Mouse (Mus musculus): ENCODE data around the gene Grap2. TPM values are rescaled to one million over a fixed set of nuclear protein-coding genes. Genes with fewer than 3 reads are reported as not detected.

Grap2 gene
- polyA plus RNA-seq, 1 experiment, result under 0.01 TPM

- Histone ChIP-seq H3K27me3 (ENCODE audit: control insufficient read depth, insufficient read depth, insufficient read length) (peaks cover 49% of the 10 kb centered on the region), H3K36me3 (ENCODE audit: control insufficient read depth, insufficient read depth) (no peaks in the 10 kb centered on the region), H3K4me3 (ENCODE audit: insufficient read depth, poor library complexity, severe bottlenecking) (no peak overlapping the region), H3K79me2 (ENCODE audit: control insufficient read depth, insufficient read depth) (no peaks in the 10 kb centered on the region), H3ac (ENCODE audit: control insufficient read depth, insufficient read length, low read depth) (no peak overlapping the region), H3K79me3 (ENCODE audit: low read depth) (no peaks in the 10 kb centered on the region)
- TF ChIP-seq MYOG (IDR thresholded peaks at IDR 0.05; ENCODE audit: control insufficient read depth, extremely low read depth, insufficient read length) (no peak), MAX (IDR thresholded peaks at IDR 0.05) (no peak), CEBPB (IDR thresholded peaks at IDR 0.05; ENCODE audit: low read depth) (no peak), MYOD1 (IDR thresholded peaks at IDR 0.05; ENCODE audit: control insufficient read depth, insufficient read length, low read depth) (no peak), CTCF (IDR thresholded peaks at IDR 0.05; ENCODE audit: control insufficient read depth, insufficient read depth, insufficient read length) (no peak), FOSL1 (IDR thresholded peaks at IDR 0.05; ENCODE audit: insufficient read depth, low read length, poor library complexity, severe bottlenecking) (no peak), USF1 (IDR thresholded peaks at IDR 0.05; ENCODE audit: low read depth) (no peak)
These were observed 50.9 kb downstream of the Grap2 start for GRCm38 (mm10) chr15:80623171-80623837.

DNA sequence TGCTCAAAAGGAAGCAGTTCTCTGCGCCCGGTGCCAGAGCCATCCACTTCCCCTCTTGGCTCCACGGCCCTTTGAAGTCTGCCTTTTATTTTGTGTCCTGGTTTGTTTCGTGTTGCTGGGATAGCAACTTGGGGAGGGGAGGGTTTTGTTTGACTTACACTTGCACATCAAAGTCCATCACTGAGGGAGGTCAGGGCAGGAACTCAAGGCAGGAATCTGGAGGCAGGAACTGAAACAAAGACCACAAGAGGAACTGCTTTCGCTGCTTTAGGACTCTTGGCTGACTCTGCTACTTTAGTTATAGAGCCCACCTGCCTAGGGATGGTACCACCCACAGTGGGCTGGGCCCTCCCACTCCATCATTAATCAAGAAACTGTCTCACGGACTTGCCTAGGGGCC, 54.1 kb downstream of the Grap2 start:
- no peaks in the 10 kb centered on the region for H3K79me3 ChIP-seq (ENCODE audit: low read depth)
- H3K36me3 ChIP-seq (ENCODE audit: control insufficient read depth, insufficient read depth), result no peaks in the 10 kb centered on the region
- no peak overlapping the region for H3ac ChIP-seq (ENCODE audit: control insufficient read depth, insufficient read length, low read depth)
- no peaks in the 10 kb centered on the region for H3K79me2 ChIP-seq (ENCODE audit: control insufficient read depth, insufficient read depth)
- peaks cover 25% of the 10 kb centered on the region for H3K27me3 ChIP-seq (ENCODE audit: control insufficient read depth, insufficient read depth, insufficient read length)
- no peak overlapping the region for H3K4me3 ChIP-seq (ENCODE audit: insufficient read depth, poor library complexity, severe bottlenecking)
- no peak for TF ChIP-seq CEBPB (IDR thresholded peaks at IDR 0.05; ENCODE audit: low read depth)

GRCm38 (mm10) chr15:80630147-80630546, 57.8 kb downstream of the Grap2 start:
- H3K4me3 ChIP-seq (ENCODE audit: insufficient read depth, poor library complexity, severe bottlenecking), result no peak overlapping the region
- peaks cover 6% of the 10 kb centered on the region for H3K27me3 ChIP-seq (ENCODE audit: control insufficient read depth, insufficient read depth, insufficient read length)
- TF ChIP-seq MAX (IDR thresholded peaks at IDR 0.05), result no peak
- no peak for TF ChIP-seq FOSL1 (IDR thresholded peaks at IDR 0.05; ENCODE audit: insufficient read depth, low read length, poor library complexity, severe bottlenecking)
- TF ChIP-seq CTCF (IDR thresholded peaks at IDR 0.05; ENCODE audit: control insufficient read depth, insufficient read depth, insufficient read length), result no peak
- TF ChIP-seq USF1 (IDR thresholded peaks at IDR 0.05; ENCODE audit: low read depth), result no peak
- no peak for TF ChIP-seq MYOD1 (IDR thresholded peaks at IDR 0.05; ENCODE audit: control insufficient read depth, insufficient read length, low read depth)
- no peak for TF ChIP-seq MYOG (IDR thresholded peaks at IDR 0.05; ENCODE audit: control insufficient read depth, extremely low read depth, insufficient read length)
- no peak for TF ChIP-seq CEBPB (IDR thresholded peaks at IDR 0.05; ENCODE audit: low read depth)
- H3K79me3 ChIP-seq (ENCODE audit: low read depth), result no peaks in the 10 kb centered on the region
- no peaks in the 10 kb centered on the region for H3K36me3 ChIP-seq (ENCODE audit: control insufficient read depth, insufficient read depth)
- no peak overlapping the region for H3ac ChIP-seq (ENCODE audit: control insufficient read depth, insufficient read length, low read depth)
- H3K79me2 ChIP-seq (ENCODE audit: control insufficient read depth, insufficient read depth), result no peaks in the 10 kb centered on the region

DNA sequence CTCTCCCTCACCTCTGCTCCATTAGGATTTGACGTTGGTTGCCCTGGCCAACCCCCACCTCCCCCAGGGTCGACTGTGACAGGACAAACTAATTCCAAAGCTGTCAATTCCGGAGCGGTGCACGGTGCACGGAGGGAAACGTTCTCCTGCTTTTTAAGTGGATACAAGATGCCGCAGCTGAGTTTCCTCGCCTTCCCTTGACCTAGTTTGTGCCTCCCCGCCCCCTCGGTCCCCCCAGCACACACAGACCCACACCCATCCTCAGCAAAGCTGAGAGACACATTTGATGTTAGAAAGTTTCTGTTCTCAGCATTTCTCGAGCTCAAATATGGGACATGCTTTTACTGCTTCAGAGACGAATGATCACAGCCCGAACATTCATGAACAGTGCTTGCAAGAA, 58.3 kb downstream of the Grap2 start:
- H3K4me3 ChIP-seq (ENCODE audit: insufficient read depth, poor library complexity, severe bottlenecking), result no peak overlapping the region
- TF ChIP-seq CTCF (IDR thresholded peaks at IDR 0.05; ENCODE audit: control insufficient read depth, insufficient read depth, insufficient read length) (no peak), MYOG (IDR thresholded peaks at IDR 0.05; ENCODE audit: control insufficient read depth, extremely low read depth, insufficient read length) (no peak), MAX (IDR thresholded peaks at IDR 0.05) (no peak), USF1 (IDR thresholded peaks at IDR 0.05; ENCODE audit: low read depth) (no peak), FOSL1 (IDR thresholded peaks at IDR 0.05; ENCODE audit: insufficient read depth, low read length, poor library complexity, severe bottlenecking) (no peak), CEBPB (IDR thresholded peaks at IDR 0.05; ENCODE audit: low read depth) (no peak), MYOD1 (IDR thresholded peaks at IDR 0.05; ENCODE audit: control insufficient read depth, insufficient read length, low read depth) (no peak)
- H3K36me3 ChIP-seq (ENCODE audit: control insufficient read depth, insufficient read depth), result no peaks in the 10 kb centered on the region
- no peak overlapping the region for H3ac ChIP-seq (ENCODE audit: control insufficient read depth, insufficient read length, low read depth)
- no peaks in the 10 kb centered on the region for H3K79me3 ChIP-seq (ENCODE audit: low read depth)
- peaks cover 2% of the 10 kb centered on the region for H3K27me3 ChIP-seq (ENCODE audit: control insufficient read depth, insufficient read depth, insufficient read length)
- H3K79me2 ChIP-seq (ENCODE audit: control insufficient read depth, insufficient read depth), result no peaks in the 10 kb centered on the region

DNA sequence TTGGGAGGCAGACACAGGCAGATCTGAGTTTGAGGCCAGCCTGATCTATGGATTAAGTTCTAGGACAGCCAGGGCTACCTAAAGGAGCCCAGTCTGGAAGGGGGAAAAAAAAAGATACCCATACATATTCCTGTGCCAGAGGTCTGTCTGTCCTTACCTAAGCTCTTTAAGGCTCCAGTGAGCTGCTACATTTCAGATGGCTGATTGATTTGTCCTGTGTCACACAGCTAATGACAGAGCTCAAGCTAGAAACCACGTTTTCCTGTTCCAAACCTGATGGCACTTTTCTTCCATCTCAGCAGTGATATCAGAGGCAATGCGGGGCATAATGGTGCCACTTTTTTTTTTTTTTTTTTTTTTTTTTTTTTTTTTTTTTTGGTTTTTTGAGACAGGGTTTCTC, 58.9 kb downstream of the Grap2 start:
- Histone ChIP-seq H3ac (ENCODE audit: control insufficient read depth, insufficient read length, low read depth) (no peak overlapping the region), H3K79me3 (ENCODE audit: low read depth) (no peaks in the 10 kb centered on the region), H3K79me2 (ENCODE audit: control insufficient read depth, insufficient read depth) (no peaks in the 10 kb centered on the region), H3K4me3 (ENCODE audit: insufficient read depth, poor library complexity, severe bottlenecking) (no peak overlapping the region), H3K36me3 (ENCODE audit: control insufficient read depth, insufficient read depth) (no peaks in the 10 kb centered on the region), H3K27me3 (ENCODE audit: control insufficient read depth, insufficient read depth, insufficient read length) (no peaks in the 10 kb centered on the region)
- TF ChIP-seq CEBPB (IDR thresholded peaks at IDR 0.05; ENCODE audit: low read depth) (no peak), MAX (IDR thresholded peaks at IDR 0.05) (no peak)

GRCm38 (mm10) chr15:80632280-80632893, 60.0 kb downstream of the Grap2 start:
- TF ChIP-seq FOSL1 (IDR thresholded peaks at IDR 0.05; ENCODE audit: insufficient read depth, low read length, poor library complexity, severe bottlenecking), result no peak
- TF ChIP-seq CEBPB (IDR thresholded peaks at IDR 0.05; ENCODE audit: low read depth), result no peak
- H3K4me3 ChIP-seq (ENCODE audit: insufficient read depth, poor library complexity, severe bottlenecking), result no peak overlapping the region
- no peaks in the 10 kb centered on the region for H3K79me2 ChIP-seq (ENCODE audit: control insufficient read depth, insufficient read depth)
- no peaks in the 10 kb centered on the region for H3K36me3 ChIP-seq (ENCODE audit: control insufficient read depth, insufficient read depth)
- no peaks in the 10 kb centered on the region for H3K79me3 ChIP-seq (ENCODE audit: low read depth)
- H3ac ChIP-seq (ENCODE audit: control insufficient read depth, insufficient read length, low read depth), result no peak overlapping the region
- H3K27me3 ChIP-seq (ENCODE audit: control insufficient read depth, insufficient read depth, insufficient read length), result no peaks in the 10 kb centered on the region
